Mouse (Mus musculus): ENCODE results near the gene Efcab9.

The Efcab9 gene

DNA sequence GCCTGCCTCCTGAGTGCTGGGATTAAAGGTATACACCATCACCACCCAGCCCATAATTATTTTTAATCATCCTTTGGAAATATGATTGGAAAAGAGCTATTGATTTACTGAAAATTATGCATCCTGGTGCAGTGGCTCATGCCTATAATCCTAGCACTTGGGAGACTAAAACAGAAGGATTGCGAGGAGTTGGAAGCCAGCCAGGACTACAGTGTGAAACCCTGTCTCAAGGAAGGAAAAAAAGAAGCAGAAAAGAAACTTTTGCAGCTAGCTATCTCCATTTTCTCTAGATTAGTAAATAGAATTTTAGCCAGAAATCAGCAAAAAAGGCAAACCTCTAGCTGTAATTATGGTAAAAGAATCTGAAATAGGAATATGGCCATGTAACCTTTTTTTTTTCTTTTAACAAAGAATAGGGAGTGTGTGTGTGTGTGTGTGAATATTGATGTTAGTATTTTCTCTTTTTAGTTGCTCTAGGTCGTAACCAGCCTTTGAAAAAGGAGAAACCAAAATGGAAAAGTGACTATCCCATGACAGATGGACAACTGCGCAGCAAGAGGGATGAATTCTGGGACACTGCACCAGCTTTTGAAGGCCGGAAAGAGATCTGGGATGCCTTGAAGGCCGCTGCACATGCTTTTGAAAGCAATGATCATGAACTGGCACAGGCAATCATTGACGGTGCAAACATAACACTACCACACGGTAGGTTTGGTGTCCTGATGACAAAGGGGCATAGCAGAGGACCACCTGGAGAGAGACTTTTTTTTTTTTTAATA is 32.9 kb downstream of the Efcab9 start:
- DNase-seq (ENCODE audit: low read depth, low spot score), result peak; percentile 90

DNA sequence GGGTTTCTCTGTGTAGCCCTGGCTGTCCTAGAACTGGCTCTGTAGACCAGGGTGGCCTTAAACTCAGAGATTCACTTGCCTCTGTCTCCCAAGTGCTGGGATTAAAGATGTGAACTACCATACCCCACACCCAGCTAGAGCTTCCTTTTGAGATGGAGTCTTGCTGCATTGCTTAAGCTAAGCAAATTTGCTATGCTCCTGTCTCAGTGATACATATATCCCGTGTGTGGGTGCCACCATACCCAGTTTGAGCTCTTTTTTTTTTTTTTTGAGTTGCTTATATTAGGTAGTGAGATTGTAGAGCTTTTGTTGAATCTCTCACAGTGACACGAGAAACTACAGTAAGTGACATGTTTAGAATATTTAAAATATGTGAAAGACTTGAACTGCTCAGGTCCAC is 36.6 kb downstream of the Efcab9 start:
- DNase-seq (ENCODE audit: low read depth, low spot score), result peak; percentile 33

DNA sequence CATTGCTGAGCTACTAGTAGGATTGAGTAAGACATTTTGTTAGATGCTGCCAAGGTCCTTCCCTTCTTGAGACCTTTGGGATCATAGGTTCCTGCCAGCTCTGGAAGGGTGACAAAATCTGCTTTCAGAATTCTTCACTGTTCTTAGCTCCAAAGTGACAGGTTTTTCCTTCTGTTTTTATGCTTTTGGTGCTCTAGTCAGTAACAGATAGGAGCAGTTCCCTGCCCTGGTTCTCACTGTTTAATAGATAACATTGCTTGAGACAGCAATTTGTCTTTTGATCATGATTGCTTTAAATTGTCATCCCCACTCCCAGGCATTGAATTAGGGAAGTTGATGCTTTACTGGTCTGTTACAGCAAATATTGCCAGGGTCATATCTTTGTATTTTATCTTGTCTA is 38.6 kb downstream of the Efcab9 start:
- DNase-seq (ENCODE audit: low read depth, low spot score), result no peak

DNA sequence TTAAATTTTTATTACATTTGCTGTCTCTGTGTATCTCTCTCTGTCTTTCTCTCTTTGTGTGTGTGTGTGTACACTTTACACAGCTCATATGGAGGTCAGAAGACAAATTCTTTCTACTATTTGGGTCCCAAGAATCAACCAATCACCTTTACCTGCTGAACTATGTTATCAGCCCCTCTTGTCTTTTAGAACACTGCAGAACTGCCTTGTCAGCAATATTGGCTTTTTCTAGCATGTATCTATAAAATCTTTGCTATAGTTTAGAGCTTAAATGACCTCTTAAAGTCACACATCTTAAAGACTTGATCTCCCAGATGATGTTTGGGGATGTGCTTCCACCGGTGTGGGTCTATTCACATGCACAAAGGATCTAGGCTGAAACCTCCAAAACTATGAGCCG is 40.8 kb downstream of the Efcab9 start:
- no peak for DNase-seq (ENCODE audit: low read depth, low spot score)

DNA sequence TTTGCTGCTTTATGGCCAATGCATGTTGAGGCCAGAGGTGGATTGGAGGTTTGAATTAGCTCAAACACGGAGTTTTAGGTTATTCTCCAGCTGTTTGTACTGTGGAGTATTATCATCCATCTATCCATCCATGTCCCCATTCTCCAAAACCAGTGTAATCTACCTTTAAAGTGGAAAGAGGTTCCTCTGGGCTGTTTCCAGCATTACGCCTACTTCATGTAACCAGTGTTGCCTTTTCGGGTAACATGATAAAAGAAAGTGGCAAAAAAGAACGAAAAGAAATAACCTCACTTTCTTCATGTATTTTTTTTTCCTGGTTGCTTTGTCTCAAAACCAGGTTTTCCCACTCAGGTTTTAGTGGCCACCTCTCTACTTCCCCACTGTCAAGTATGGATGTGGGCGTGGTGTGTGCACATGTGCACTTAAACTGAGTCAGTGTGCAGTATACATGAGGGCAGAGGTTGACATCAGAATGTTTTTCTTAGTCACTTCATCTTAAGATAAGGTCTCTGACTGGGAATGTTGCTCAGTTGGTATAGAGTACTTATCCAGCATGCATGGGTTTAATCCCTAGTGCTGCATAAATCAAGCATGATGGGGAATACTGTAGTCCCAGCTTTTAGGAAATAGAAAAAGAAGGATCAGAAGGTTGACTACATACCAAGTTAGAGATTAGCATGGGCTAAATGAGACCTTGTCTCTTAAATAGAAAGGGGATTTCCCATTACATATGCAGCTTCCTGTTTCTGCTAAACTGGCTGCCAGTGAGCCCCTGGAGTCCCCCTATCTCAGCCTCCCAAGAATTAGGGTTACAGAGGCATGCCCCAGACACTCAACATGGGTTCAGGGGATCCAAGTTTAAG is 42.8 kb downstream of the Efcab9 start:
- DNase-seq (ENCODE audit: low read depth, low spot score), result no peak

DNA sequence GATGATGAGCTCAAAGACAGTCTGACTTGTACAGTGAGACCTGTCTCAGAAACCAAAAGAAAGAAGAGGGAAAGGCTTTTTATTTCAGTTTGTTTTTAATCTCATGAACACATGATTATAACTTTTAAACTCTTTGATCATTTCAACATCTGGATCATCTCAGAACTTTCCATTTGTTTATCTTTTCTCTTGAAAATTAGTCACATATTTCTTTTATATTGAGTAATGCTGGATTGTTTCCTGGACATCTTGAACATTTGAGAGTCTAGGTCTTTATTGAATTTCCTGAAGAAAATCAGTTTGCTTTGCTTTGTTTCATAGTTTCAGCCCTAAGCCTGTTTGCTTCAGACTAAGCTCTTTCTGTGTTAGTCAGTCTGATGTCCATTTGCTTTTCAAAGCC is 43.5 kb downstream of the Efcab9 start:
- DNase-seq (ENCODE audit: low read depth, low spot score), result no peak

DNA sequence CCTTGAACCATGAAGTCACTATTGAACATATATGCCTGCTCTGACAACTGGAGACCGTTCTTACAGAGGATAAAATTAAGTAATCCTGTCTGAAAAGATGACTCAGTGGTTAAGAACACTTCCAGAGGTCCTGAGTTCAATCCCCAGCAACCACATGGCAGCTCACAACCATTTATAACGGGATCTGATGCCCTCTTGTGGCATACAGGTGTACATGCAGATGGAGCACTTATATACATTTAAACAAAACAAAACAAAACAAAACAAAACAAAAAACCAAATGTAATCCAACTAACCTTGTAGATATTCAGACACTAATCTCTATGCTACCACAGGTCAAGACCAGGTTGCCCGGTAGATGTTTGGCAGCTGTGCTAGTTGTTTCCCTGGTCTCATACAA is 44.4 kb downstream of the Efcab9 start:
- no peak for DNase-seq (ENCODE audit: low read depth, low spot score)

DNA sequence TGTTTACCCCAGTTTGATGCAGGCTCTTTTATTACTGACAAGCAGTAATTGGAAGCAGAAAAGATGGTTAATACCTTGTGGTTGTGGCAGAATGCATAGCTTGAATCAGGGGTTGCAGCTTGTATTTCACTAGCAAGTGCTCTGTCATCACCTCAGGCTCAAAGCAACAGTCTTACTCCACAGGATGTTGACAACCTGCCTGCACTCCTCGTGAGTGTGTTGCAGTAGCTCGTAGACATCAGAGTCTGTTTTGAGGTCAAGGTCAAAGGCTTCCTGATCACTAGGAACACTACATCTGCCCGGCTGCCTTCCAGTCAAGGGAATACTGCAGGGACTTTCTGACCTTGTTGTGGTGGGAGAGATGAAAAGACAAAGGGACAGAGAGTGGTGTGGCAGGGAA is 45.3 kb downstream of the Efcab9 start:
- DNase-seq (ENCODE audit: low read depth, low spot score), result no peak

DNA sequence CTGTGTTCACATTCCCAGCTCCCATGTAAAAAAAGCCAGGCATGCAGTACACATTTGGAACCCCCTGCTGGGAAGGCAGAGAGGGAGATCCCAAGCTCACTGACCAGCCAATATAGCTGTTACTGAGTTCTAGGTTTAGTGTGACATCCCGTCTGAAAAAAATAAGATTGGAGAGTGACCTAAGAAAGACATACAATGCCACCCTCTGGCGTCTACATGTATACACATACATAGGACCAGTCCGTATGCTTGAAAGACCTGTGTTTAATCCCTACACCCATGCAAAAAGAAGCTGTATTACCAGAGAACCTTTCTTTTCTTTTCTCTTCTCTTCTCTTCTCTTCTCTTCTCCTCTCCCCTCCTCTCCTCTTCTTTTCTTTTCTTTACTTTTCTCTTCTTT is 46.6 kb downstream of the Efcab9 start:
- no peak for DNase-seq (ENCODE audit: low read depth, low spot score)

DNA sequence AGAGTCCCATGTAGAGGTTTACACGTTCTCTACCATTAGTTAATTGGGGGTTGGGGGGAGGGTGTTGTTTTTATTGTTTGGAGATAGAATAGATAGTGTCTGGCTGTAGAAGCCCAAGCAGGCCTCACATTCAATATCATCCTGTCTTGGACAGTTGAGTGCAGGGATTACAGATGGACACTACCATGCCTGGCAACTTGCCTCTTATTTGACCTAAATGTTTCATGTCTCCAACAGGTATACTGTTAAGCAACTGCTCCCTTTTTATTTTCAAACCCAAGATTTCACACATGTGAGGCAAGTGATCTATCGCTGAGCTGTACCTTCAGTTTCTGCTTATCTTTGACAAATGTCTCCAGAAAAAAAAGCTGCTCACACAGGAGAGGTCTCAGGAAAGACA is 50.4 kb downstream of the Efcab9 start:
- peak; percentile 85 for DNase-seq (ENCODE audit: low read depth, low spot score)

DNA sequence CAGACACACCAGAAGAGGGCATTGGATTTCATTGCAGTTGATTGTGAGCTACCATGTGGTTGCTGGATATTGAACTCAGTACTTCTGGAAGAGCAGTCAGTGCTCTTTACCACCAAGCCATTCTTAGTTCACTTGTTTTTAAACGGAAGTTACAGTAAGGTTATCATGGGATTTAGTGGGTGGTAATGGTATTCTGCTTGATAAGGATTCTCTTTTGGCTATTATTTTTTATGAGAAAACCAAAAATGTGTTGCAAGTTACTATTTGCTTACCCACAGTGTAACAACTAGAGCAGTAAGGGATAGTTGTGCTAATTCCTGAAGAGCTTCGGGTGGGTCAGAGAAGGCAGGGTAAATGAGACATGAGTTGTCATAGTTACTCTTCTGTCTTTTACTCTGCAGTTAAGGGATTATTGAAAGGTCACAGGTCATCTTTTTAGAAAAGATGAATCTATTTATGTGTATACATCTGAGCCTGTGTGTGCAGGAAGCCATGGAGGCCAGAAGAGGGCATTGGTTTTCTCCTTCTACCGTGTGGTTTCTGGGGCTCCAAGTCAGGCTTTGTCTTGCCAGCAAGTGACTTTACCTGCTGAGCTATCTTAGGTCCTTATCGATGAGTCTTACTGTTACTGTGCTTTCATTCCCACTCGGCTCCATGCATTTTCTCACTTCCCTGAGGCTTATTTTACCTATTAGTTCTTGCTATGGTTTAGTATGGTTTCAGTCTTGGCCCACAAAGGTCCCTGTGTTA is 56.2 kb downstream of the Efcab9 start:
- DNase-seq (ENCODE audit: low read depth, low spot score), result no peak

DNA sequence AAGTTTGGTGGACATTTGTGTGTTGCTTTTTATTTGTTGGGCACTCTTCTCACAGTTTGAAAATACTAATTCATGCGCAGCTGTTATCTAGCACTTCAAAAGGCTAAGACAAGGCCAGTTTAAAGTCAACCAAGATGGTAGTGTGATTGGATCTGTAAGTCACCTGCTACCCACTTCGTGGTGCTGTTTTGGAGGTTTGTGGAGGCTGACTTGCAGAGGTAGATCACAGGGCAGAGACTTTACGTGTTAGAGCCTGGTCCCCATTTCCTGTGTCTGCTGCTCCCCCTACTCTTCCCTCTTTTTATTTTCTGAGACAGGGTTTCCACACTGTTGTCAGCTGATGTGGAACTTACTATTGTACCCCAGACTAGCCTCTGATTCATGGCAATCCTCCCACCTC is 57.2 kb downstream of the Efcab9 start:
- no peak for DNase-seq (ENCODE audit: low read depth, low spot score)

All from brain, adult 2 months (tissue).